Mouse (Mus musculus) MN1 (cell line): Measurements from ENCODE around the gene Csrp2.

ENCODE experiments used
- DNase-seq: peaks from one replicate; pipeline ENCODE4 v3.0.0-alpha.2; 2016; ENCODE audit warnings: low spot score

Gene Csrp2

GRCm38 (mm10) chr10:110974463-110974862 is 54.9 kb downstream of the Csrp2 start:
- DNase-seq: peak; percentile 78

DNA sequence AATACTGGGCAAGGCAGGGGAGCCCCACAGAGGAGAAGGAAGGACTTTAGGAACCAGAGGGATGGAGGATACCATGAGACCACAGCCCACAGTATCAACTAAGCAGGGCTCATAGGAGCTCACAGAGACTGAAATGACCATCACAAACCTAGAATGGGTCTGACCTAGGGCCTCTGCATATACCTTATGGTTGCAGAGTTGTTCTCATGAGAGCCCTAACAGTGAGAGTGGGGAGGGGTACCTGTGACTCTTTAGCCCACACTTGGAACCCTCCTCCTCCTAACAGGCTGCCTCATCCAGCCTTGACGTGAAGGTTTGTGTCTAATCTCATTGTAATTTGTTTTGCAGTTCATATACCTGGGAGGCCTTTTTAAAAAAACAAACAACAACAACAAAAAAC is 55.3 kb downstream of the Csrp2 start:
- no peak for DNase-seq

- DNase-seq: peak; percentile 73
Measured at GRCm38 (mm10) chr10:110976046-110976445, 56.5 kb downstream of the Csrp2 start.

GRCm38 (mm10) chr10:110977379-110977778 is 57.8 kb downstream of the Csrp2 start:
- DNase-seq: no peak

DNA sequence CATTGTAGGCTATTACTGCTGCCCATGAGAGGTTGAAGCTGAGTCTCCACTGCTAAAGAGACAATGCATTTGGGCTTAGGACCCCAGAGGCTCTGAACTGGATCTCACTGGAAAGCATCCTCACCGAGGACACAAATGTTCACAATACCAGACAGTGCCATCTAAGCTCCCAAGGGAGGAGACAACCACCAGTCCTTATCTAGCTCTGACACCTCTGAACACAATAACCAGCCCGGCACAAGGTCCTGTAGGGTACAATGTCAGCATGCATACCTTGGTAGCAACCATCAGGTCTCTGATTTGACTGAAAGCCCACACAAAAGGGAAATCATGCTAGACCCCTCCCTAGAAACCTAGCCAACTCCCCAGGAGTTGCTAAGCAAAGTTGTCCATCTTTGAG is 59.8 kb downstream of the Csrp2 start:
- DNase-seq: no peak

GRCm38 (mm10) chr10:110980441-110980840 is 60.9 kb downstream of the Csrp2 start:
- DNase-seq: no peak

DNA sequence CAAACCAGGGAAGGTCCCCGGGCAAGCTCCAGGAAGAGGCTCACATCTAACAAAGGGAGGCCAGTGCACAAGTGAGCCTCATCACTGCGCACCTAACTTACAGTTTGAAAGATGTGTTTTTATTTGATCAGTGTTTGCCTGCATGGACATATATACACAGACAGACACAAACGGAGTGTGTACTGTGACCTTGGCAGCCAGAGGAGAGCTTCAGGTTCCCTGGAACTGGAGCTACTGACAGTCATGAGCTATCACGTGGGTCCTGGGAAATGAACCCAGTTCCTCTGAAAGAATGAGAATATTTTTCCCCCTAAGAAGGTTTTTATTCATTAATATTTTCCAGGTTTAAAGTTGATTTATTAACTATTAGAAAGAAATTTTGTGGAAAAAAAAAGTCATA is 63.2 kb downstream of the Csrp2 start:
- DNase-seq: no peak

DNA sequence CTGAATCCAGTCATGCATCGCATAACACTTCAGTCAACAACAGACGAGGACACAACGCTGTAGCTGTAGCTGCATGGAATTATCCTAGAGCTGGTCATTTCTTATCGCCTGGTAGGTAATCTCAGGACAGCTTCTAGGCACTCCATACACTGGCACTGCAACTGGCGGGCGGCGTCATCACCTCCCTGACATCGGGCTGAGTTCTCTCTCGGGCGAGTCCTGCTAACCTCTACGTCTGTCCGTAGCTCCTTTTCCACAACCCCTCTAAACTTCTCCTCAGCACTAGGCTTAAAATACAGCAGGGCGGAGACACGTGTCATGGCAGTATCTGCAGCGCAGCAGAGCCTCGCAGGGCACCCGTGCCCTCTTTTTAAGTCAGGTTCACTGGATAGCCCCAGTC is 67.1 kb downstream of the Csrp2 start:
- no peak for DNase-seq
